Mouse (Mus musculus) frontal cortex, postnatal 36 days (tissue): ENCODE data around the gene Grin2d.

Experiments
- DNase-seq, 2 experiments: peaks; one replicate each; pipeline ENCODE4 v3.0.0; 2022; ENCODE audit warnings: low spot score in 2 of 2

Gene Grin2d

GRCm38 (mm10) chr7:45856950-45857901 lies 21.0 kb downstream of the Grin2d start:
- DNase-seq = no peak

- no peak for DNase-seq
Observed at GRCm38 (mm10) chr7:45853089-45853488, 25.1 kb downstream of the Grin2d start.

DNA sequence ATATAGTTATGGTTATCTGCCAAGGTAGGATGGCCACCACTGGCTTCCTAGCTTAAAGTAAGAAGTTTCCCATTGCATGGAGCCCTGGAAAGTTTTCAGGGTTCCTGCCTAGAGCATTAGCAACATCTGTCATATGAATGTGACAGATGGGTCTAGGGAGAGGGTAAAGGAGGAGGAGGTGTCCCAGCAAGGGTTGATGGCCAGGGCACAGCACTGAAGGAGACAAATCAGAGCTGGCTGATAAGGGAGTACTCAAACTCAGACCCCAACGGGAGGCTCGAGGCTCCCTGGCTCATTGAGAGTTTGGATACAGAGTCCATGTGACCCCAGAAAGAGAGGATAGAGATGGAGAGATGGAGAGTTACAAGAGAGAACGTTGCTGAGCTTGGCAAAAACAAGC lies 27.5 kb downstream of the Grin2d start:
- no peak for DNase-seq

DNA sequence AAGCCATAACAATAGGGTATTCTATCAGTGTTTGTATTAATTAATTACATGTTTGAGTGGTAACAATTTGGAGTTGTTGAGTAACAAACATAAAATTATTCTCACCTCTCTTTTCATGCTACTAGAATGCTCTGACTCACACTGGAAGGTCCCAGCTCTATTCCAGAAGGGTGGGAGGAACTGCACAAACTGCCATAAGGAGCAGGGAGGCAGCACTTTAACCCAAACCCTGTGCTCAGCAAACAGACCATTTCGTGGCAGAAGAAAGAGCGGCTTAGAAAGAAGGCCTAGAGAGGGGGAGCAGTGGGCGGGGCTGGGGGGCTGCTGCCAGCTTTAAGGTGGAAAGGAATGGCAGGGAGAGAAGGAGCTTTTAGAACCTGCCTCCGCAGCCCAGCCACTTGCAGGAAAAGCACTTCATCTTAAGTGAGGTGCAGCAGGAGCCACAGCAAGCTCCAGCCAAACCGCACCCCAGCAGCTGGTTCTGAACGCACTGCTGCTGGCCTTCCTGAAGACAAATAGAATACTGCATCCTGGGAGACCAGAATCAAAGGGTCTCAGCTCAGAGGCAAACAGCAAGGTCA lies 29.6 kb downstream of the Grin2d start:
- DNase-seq = no peak

GRCm38 (mm10) chr7:45842950-45843744 lies 35.0 kb downstream of the Grin2d start:
- DNase-seq = no peak

GRCm38 (mm10) chr7:45833924-45834323 lies 44.3 kb downstream of the Grin2d start:
- DNase-seq = no peak

DNA sequence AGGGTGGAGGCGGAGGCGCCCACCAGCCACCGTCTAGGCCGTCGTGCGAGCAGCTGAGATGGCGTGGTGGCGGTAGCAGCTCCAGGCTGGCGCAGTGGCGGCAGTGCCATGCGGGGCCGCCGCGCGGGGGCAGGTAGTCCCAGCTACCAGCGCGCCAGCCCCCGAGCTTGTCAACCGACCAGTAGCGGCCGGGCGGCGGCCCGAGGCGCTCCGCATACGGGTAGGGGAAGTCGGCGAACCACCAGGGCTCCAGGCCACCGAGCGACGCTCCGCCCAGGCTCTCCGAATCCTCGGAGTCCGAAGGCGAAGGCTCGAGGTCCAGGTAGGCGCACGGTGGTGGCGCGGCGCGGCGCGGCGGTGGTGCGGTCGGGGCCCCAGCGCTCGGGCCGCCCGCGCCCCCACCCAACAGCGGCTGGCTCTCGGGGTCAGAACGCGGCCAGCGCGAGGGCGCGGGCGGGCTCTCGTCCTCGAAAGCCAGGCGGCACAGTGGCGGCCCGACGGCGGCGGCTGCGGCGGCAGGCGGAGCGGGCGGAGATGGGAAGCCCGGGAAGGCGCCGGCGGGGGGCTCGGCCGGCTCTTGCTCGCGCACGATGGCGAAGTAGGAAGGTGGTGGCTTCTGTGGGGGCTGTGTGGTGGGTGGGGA lies 44.9 kb downstream of the Grin2d start:
- no peak for DNase-seq

DNA sequence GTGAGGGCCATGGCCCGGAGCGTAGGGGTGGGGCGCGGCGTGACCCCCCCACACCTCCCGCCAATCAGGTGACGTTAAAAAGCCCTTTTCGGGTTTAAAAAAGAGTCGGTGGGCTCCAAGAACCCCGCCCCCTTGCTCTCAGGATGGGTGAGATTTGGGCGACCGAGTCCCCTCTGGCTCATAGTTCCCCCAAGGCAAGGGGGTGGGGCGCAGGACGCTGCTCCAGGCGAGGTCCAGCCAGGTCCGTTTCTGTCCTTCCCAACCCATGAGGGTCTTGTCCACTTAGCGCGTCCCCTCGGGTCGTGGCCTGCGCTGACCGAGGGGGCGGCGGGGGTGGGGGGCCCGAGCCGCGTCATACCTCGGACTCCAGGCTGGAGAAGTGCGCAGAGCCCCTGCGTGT lies 45.8 kb downstream of the Grin2d start:
- DNase-seq = no peak

- no peak for DNase-seq
Observed at GRCm38 (mm10) chr7:45831128-45831525, 47.1 kb downstream of the Grin2d start.

- DNase-seq = peak; percentile 87 to 92
Observed at GRCm38 (mm10) chr7:45830427-45831127, 47.6 kb downstream of the Grin2d start, which contains the start of gene Grwd1. TSS of gene Grwd1 (minus strand) at chr7:45830944.

- DNase-seq = no peak
Observed at GRCm38 (mm10) chr7:45826631-45827030, 51.5 kb downstream of the Grin2d start.

GRCm38 (mm10) chr7:45824598-45824997 lies 53.6 kb downstream of the Grin2d start, which contains the start of gene Kcnj14:
TSS of gene Kcnj14 (minus strand) at chr7:45824782.
- no peak for DNase-seq

GRCm38 (mm10) chr7:45820913-45821312 lies 57.3 kb downstream of the Grin2d start:
- no peak for DNase-seq

DNA sequence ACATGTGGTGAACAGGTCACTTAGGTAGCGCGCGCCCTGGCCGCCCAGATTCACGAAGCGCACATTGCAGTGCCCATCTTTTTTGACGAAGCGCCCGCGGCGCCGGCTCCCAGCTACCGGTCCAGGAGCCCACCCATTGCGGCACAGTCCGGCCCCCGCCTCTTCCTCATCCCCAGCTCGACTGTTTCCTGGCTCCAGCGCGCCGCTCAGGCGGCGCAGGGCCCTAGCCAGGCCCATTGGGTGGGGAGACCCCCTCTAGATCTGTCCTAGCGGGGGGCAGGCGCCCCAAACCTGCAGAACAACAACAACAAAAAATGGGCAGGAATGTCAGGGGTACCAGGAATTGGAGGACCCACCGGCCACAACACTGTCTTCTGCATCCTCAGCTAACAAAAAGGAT lies 58.3 kb downstream of the Grin2d start:
- DNase-seq = no peak

DNA sequence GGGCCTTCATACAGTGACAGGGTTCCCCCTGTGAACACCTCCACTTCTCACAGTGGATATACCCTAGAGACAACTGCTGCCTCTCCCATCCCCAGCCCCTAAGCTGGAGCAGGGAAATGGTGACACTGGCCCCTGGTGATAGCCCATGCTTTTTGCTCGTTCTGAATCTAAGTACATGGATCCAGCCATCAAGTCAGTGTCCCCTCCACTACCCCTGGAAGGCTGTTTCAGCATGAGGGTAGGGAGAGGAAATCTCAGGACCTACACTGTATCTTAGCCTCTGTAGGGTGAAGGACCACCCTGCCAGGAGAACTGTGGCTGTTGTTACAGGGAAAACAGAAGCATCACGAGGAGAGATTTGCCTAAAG lies 62.2 kb downstream of the Grin2d start:
- no peak for DNase-seq

DNA sequence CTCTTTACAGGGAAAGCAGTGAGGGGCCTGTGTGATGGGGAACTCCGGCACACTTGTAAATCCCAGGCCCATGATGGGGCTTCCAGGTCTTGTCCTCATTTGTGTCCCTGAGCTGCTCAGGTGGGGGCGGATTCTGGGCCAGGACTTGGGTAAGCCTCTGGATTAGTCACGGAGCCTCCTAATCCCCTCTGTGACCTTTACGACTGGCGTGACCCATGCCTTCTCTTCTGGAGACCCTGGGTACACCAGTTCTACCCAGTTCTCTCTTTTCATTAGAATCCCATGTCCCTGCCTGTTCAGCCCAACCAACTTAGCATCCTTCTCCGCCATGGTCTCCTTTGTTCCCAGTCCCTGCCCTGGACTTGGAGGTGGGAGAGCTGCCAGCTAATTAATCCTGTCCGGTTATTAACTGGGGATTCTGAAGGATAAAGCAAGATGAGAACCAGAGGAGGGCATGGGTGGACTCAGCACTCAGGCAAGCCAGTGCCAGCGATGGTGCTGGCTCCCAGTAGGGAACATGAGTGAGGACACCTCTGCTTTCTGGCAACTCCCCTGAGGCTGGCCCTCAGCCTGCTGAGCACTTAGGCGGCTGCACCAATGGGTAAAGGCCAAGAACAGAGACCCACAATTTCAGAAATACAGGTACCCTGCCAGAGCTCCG lies 62.7 kb downstream of the Grin2d start:
- no peak for DNase-seq

DNA sequence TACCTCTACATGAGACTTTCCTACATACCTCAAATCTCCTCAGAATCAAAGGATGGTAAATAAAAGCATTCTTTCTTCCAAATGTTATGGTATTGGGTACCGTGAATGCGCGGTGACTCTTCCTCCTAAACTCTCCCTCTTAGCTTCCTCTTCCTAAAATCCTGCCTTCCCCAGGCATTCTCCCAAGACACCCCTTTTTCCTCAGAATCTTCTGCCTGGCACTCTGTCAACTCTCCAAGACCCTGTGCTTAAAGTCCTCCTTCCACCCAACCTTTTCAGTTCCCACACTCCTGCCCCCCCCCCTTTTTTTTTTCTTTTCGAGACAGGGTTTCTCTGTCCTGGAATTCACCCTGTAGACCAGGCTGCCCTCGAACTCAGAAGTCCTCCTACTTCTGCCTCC lies 63.3 kb downstream of the Grin2d start:
- no peak for DNase-seq

DNA sequence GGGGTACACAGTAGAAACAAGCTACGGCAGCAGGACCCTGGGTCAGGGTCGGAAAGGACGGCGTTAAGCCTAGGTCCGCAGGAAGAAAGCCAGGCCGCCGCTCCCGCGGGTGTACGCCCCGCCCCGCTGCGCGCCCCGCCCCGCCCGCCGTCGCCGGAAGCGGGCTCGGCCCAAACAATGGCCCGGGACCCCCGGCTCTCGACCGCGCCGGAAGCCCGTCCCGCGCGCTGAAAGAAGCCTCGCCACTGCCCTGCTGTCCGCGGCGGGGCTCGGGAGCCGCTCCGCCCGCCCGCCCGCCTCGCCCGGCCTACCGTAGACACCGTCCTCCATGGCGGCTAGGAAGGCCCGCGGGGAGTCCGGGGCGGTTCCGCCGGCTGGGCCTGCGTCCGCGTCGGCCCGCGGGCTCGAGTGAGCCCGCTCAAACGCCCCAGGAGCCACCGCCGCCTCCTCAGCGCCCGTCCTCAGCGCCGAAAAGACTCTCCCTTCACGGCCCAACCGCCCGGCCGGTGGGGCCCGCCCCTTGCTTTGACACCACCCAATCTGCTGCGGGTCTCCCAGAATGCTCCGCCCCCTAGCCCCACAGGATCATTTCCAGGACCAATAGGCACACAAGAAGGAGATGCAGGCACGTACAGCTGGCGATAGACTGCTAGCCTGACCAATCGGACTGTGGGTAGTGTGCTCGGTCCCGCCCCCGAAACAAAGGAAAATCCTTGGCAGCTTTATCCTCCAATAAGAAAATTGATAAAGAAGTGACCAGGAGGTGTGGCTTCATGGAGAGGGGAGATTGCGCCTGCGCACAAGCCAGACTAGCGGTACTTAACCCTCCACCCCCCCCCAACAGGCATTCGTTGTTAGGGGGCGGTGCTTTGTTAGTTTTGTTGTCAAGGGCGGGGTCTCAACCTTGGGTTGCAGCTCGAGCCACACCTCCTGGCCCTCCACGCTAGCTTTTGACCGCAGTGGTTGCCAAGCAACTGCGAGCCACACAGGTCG lies 64.1 kb downstream of the Grin2d start, which contains the start of gene Cyth2:
Cyth2 (minus strand) TSS at position 795 of the 993 bp plus-strand sequence.
- peak; percentile 97 to 99 for DNase-seq

DNA sequence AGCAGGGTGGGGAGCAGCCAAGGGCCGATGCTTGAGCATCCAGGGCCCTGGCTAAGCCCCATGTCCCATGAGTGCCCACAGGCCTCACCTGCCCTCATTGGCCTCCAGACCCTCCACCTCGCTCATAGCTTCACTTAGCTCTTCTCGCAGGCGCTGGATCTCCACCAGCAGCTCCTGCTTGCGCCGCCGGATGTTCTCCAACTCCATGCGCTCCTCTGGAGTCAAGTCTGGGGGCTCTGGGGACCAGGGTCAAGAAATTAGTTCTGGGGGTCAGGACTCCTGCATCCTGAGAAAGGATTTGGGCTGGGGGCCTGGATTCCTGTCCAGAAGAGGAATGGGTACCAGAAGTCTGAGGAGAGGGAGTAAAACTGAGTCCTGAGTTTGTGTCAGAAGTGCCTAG lies 65.3 kb downstream of the Grin2d start:
- no peak for DNase-seq
